Mouse (Mus musculus) large intestine, adult 2 months (tissue): ENCODE results near the gene Fdxr. TPM values are rescaled to one million over a fixed set of nuclear protein-coding genes. Genes with fewer than 3 reads are reported as not detected.

Experiments
- DNase-seq: peaks from one replicate; pipeline ENCODE4 v3.0.0-alpha.2; 2012; ENCODE audit warnings: low read depth, low spot score
- WGBS: fragments of 180-500 bp; shearing (Covaris S2); methylation state at CpG from one replicate; pipeline ENCODE4 v1.1.7; 2018; 5-methylcytosine and 5-hydroxymethylcytosine counted together
- polyA plus RNA-seq: library from polyadenylated mRNA; depleted of rRNA; stranded (reverse); fragments of >200 nt; gene quantifications from 2 replicates; pipeline ENCODE4 v1.2.3, GENCODE M21; 2012

The Fdxr gene
- polyA plus RNA-seq, 1 experiment, result 10.0 TPM

DNA sequence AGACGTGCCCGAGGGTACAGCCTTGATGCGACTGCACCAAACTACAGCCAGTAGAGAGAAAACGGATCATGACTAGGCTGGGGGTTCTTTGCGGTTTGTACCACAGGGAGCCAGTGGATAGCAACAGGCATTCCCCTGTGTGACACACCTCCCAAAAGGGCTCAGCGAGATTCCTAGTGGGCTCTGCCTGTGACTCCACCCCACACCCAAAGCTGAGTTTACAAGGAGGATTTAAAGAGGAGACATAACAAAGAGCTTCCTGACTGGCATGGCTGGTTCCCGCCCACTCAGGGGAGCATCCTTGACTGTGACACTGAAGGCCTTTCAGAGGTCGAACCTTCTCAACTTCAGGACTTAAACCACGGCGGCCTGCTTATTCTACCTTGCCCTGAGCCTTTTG, 14.7 kb upstream of the Fdxr start:
- no peak for DNase-seq
- 81% methylated on average over 10 of the region's 10 CpGs for WGBS

DNA sequence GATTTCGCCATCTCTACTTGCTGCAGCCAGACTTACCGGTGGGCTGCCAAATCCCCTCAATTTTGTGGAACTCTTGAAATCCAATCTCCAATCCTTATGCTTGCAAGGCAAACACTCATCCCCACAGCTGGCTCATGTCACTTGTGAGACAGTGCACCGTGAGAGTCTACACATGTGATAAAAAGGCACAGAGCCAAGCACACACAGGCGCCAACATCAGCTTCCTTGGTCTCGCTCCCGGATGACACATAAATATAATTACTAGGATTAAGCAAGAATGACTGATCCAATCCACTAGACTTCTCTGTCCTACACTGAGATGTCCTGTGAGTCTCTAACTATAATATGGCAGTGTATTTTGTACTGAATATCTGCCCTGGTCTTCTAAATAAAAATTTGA, 14.1 kb upstream of the Fdxr start:
- WGBS, result 34% methylated on average over 6 of the region's 6 CpGs
- DNase-seq, result no peak

DNA sequence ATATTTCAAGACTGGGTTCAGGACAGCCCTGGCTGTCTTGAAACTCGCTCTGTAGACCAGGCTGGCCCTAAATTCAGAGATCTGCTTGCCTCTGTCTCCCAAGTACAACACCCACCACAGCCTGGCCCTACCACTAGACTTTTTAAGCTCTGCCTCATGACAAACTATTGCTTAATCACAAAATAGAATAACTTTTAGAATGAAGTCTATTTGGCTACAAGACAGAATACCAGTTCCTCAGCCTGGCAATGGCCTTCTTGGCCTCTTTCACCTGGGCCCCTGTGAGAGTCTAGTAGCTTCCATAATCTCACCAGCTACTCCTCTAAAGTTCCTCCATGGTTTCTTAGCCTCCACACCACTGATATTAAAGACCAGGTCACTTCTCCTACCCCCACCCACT, 13.5 kb upstream of the Fdxr start:
- 91% methylated on average over 1 of the region's 1 CpGs for WGBS
- no peak for DNase-seq

DNA sequence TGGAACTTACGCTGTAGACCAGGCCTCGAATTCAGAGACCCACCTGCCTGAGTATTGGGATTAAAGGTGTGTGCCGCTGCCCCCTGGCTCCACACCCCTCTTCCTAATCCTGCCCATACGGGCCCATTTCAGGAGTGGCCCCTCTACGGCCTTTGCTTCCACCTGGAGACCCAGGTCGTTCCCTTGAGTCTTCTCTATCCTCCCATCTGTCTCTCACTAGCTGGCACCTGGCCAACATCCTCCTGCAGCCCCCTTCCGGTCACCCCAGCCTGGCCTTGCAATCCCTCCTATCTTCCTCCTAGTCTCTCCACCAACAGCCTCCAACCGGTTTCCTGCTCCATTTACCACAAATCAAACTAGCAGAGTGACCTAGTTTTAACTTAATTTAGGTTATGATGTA, 13.0 kb upstream of the Fdxr start:
- DNase-seq, result no peak
- 73% methylated on average over 8 of the region's 8 CpGs for WGBS

DNA sequence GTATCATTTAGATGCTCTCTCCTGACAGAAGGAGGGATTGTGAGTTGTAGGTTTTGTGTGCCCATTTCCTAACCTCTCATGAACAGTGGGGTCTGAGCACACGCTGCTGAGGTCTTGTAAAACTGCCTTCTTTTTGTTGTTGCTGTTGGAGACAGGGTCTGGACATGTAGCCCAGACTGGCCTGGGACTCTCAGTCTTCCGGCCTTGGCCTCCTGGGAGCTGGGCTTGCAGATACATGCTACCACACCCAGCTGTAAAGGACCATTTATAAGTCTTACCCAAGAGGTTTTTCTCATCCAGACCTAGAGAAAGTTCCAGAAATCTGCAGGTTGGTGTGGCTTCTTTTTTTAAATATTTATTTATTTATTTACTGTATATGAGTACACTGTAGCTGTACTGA, 11.5 kb upstream of the Fdxr start:
- DNase-seq, result no peak
- 78% methylated on average over 2 of the region's 2 CpGs for WGBS

DNA sequence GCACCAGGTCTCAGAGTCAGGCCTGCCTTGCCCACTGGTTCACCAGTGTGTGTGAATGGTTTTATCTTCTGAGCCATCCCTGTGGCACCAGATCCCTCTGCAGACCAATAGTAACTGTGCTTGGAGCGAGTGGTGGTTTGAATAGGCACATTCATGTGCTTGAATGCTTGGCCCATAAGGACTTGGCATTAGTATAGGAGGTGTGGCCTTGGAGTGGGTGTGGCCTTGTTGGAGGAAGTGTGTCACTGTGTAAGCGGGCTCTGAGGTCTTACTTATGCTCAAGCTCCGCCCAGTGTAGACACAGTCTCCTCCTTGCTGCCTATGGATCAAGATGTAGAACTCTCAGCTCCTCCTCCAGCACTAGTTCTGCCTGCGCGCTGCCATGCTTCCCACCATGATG, 10.5 kb upstream of the Fdxr start:
- DNase-seq, result no peak
- 83% methylated on average over 5 of the region's 5 CpGs for WGBS

DNA sequence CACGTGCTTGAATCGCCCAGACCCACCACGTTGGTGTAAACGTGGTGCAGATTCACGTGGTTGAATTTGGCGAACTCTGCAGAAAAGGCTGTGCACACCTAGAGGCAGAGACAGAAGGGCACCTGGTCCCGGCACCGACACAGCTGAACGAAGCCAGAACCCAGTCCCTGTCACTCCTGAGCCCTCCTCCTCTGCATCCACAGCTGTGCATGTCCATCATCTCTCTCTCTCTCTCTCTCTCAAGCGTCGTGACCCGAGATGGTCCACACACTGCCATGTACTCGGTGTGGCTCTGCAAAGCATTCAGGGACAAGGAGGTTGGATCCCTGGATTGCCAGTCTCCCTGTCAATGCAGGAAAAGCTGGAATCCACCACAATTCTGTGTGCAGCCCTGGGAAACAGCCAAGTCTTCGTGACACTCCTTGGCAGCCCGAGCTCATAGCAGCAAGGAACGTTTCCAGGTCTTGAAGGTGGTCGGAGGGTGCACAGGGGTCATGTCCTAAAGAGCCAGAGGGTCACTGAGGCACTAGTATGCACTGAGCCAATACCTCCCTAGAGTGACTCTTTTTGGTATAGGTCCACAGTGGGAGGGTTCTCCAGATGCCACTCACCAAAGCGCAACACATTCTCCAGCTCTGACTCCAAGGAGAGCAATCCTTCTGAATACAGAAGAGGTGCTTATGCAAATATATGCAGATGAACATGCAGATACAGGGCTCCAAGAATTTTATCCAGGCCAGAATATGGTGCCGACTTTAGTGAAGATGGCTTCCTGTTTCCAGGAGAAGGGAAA, 9.5 kb upstream of the Fdxr start:
- no peak for DNase-seq
- WGBS, result 74% methylated on average over 19 of the region's 19 CpGs

DNA sequence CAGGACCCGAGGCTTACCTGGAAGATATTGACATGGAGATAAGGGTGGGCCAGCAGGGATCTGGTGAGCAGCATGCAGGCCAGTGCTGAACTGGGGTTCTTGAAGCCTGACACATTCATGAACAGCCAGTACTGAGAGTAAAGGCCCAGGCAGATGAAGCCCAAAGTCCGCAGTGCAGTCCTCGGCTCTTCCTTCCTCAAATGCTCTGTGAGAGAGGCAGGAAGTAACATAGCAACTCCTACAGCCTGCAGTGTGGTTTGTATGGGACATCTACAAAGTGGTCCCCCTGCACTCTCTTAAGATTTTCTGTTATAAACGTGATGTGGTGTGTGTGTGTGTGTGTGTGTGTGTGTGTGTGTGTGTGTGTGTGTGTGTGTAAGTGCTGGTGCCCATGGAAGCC, 8.4 kb upstream of the Fdxr start:
- 39% methylated on average over 4 of the region's 4 CpGs for WGBS
- DNase-seq, result no peak

DNA sequence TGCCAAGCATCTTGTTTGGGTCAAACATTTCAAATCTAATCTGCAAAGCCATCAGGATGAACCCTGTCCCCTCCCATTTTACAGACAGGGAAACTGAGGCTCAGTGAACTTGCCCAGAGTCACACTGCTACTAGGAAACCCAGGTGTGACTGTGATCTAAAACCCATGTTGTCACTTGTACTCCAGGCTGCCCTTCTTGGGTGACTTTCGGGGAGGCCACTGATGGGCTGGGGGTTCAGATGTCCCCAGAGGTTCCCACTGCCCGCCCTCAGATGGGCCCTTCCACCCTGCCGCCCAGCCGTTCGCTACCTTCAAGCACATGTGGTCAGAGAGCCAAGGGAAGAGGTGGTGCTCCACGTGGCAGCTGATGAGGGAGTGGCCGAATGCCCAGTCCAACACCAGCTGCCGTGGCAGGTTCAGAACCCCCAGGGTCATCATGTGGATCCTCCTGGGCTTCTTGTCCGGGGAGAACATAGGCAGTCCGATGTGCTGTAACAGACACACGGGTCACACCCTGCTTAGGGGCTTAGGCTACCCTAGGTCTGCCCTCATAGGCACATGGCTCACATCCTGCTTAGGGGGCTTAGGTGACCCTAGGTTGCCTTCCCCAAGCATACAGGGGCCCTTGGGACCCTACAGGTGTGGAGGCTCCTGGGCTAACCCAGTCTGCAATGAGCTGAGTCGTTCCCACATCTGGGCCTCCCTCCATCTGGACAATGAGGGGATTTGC, 7.2 kb upstream of the Fdxr start:
- 83% methylated on average over 12 of the region's 12 CpGs for WGBS
- no peak for DNase-seq

DNA sequence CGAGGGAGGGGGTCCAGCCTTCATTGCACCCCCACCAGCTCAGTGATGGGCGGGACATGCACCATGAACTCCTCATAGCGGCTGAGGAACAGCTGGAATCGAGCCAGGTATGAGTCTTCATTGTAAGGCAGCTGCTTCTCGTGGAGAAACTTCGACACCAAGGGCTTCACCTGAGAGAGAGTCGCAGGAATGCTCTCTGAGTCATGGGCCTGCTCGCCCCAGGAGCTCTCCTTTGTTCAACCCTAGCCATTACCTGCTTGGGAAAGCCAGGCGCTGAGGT, 6.6 kb upstream of the Fdxr start:
- no peak for DNase-seq
- WGBS, result 63% methylated on average over 9 of the region's 9 CpGs

DNA sequence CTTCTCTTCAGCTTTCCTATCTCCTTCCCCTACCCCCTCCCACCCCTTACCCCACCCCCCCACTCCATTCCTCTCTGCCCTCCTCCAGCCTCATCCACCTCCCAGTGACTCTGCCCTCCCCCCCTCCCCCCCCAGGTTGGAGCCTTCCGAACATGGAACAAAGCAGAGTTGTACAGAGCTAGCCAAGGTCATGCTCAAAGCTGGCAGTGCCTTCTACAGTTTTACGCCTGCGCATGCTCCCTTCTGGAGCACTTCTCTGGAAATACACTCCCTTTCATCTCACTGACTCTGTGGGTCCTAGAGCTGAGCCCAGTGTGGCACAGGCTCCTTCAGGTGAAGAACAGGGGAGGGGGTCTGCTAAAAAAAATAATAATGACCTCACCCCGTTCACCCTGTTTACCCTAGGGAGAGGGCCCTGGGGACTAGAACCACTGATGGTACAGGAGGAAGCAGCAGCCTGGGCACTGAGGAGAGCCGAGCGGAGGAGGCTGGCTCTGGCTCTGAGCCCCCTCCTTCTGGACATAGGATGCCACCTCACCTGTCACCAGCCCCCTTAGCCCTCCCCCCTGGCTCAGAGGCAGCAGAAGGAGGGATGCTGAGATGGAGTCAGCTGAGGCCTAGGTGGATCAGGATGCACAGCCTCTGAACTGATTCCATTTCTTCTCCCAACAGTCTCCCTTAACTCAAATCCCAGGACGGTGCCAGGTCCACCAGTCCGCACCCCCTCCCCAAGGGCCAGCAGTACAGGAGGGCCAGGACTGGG, 6.1 kb upstream of the Fdxr start:
- 85% methylated on average over 8 of the region's 8 CpGs for WGBS
- DNase-seq, result no peak

DNA sequence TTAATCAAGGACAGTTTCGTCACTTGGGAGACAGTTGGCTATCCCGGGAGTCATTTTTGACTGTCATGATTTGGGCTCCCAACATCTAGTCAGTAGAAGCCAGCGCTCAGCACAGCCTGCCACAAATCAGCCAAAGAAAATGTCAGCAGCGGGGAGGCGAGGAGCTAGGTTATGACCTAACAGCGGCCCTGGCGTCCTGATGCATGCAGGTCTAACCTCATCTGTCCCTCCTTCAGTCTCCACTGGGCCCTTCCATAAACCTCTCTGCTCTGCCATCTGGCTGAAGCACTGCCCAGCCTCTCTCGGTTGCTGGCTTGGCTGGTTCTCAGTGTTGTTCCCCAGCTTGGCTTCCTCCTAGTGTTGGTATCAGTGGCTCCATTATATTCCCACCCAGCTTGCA, 5.4 kb upstream of the Fdxr start:
- 74% methylated on average over 8 of the region's 8 CpGs for WGBS
- no peak for DNase-seq

DNA sequence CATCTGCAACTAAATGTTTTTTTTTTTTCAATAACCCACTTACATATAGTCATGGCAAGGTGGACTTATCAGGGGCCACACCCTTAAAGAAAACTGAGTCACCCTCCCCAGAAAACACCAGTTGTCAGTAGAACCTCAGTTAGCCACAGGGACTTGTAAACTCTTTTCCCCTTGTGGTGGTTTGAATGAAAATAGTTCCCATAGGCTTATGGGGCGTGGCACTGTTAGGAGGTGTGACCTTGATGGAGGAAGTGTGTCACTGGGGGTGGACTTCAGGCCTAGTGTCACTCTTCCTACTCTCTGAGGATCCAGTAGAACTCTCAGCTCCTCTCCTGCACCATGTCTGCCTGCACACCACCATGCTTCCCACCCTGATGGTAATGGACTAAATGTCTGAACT, 2.9 kb upstream of the Fdxr start:
- 63% methylated on average over 1 of the region's 1 CpGs for WGBS

DNA sequence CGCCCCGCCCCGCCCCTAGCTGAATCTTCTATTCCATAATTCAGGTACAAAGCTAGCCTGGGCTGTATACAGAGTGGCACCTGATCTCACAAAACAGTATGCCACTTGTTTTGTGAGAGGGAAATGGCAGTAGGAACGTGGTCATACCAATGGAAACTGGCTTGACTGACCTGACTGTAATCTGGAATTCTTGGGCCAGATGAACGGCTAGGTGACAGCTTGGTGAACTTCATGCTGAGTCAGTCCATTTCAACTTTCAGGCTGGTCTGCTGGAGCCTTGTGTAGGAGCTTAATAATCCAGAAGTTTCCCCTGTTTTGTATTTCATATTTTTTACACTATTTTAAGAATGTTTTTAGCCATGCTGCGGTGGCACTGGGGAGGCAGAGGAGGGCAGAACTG, 1.3 kb upstream of the Fdxr start:
- 57% methylated on average over 6 of the region's 6 CpGs for WGBS
- no peak for DNase-seq

More for the DNA sequence above, 2.9 kb upstream of the Fdxr start:
- no peak for DNase-seq

DNA sequence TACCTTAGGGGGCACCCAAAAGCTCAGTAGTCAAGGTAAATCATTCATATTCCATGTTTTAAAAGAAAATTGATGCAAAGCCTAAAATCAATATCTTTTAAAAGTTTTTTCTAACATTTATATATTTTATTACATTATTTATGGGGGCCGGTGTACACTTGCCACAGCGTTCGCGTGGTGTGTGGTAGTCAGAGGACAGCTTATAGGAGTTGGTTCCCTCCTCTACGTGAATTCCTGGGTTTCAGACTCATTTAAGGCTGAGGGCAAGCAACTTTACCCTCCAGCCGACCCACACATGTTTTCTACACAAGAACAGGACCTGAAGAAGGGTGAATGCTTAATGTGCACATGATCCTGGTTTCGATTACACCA, 740 bp upstream of the Fdxr start:
- no peak for DNase-seq
- WGBS, result 10% methylated on average over 7 of the region's 7 CpGs

DNA sequence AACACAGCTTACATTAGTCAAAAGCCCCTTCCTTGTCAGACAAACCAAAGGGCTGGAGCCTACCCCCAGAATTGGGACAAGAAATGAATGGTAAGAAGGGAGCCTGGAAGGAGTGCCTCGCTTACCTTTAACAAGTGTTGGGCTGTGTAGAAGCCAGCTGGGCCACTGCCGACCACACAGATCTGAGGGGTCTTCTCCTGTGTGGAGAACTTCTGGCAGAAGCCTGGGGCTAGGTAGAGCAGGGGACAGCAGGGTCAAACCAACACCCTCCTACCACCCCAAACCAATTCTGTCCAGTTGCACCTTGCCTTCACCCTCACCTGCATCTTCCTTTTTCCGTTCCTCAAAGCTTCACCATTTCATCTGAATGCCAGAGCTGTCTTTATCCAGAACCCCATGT, 896 bp downstream of the Fdxr start:
- 75% methylated on average over 3 of the region's 3 CpGs for WGBS
- no peak for DNase-seq

DNA sequence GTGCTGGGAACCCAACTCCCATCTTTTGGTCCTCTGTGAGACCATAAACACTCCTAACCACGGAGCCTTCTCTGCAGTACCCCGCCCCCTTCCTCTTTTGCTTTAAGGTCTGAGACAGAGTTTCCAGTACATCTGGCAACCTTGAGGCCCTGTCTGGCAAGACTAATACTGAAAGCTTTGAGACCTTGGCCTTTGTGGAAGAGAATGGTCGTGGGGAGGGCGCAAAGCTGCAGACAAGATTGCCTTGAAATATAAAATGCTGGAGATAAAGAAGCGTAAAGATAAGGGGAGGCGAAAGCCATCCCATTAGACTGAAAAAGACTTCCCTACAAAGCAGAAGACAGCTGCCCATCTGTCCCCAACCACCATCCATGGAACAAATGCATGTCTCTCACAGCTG, 1.3 kb downstream of the Fdxr start:
- no peak for DNase-seq
- 77% methylated on average over 6 of the region's 6 CpGs for WGBS

DNA sequence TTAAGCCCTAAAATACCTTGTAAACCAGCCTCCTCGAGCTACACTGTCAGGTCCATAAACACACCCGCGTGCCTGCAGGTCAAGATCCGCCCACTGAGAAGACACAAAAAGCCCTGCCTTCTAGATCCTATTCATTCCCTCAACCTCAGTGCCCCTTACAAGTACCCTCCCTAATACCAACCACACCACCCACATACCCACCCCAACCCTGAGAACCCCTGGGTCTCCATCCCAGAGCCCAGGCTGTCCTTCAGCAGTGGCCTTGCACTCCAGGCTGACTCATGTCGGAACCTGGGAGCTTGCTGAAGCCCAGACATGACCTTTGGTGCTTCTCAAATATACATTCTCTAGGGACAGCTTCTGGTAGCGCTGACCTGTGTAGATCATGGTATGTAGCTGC, 2.1 kb downstream of the Fdxr start:
- 63% methylated on average over 6 of the region's 6 CpGs for WGBS
- DNase-seq, result no peak

DNA sequence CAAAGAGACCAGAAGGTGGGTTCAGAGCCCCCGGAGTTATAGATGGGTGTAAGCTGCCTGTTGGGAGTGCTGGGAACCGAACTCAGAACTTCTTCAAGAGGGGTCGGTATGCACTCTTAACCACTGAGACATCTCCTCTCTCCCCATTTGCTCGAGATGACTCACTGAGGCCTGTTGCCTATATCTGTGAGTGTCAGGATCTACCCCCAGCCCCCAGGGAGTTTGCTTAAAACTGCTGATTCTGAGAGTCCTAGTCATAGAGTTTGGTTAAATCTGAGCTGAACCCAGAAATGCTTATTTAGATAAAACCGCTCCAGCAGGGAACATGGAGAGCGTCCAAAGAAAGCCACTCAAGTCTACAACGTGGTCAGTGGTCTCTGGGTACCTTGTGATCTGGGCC, 2.7 kb downstream of the Fdxr start:
- 83% methylated on average over 7 of the region's 7 CpGs for WGBS
- DNase-seq, result no peak

DNA sequence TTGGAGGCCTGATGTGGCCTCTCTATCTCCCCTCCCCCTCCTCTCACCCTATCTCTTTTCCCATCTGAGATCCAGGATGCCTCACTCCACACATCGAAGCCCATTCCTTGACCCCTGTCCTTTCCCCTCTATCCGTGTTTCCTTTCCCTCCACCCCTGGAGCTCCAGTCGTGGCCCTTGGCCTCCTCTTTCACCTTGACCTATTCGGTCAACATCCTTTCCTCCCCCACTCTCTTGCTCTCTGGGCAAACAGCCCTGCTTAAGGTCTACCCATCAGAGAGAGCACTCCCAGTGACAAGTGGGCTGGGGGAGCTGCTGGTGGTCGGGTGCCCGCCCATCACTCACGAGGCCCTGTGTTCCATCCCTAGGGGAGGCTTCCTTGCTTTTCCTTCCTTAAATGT, 3.1 kb downstream of the Fdxr start:
- DNase-seq, result no peak

DNA sequence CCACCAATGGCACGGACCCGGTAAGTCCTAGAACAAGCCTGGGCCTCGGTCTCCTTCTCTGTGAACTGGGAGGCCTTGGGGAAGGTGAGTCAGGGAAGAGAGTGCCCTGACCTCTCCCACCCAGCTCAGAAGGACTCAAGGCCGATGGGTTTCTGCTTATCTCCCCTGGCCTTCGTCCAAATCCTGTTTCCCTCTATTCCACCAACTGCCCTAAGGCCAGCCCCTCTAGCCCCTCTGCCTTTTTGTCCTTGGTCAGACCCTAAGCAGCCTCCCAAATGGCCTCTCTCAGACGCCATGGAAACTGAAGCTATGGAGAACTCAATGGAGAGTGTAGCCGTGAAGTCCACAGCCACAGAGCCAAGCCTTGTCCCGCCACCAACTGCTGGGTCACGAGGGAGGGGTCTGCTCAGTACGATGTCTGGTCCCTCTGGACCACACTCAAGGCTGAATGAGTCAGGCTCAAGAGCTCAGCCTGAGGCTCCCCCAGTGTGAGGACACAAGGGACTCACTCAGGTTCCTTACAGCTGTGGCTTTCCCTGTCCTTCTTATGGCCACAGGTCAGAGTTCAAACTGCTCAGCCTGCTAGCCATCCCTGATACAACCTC, 3.9 kb downstream of the Fdxr start:
- no peak for DNase-seq
- WGBS, result 74% methylated on average over 10 of the region's 10 CpGs

More for the DNA sequence above, 3.1 kb downstream of the Fdxr start:
- WGBS, result 67% methylated on average over 7 of the region's 7 CpGs
